Mouse (Mus musculus) E14TG2a.4 (cell line): ENCODE data around the gene Zcchc7.
"Not testable (repeated sequence)": the region's sequence is repeated elsewhere in the genome, so short reads cannot be mapped to it uniquely, and the experiment has no call there.

Source experiments
- H3K27me3 ChIP-seq: 2 replicates; pipeline ENCODE4 v1.6.1; 2014; ENCODE audit warnings: low read length, control low read depth; ENCODE audit not compliant: insufficient read depth
- H3K36me3 ChIP-seq: 2 replicates; pipeline ENCODE4 v1.6.1; 2014; ENCODE audit warnings: low read length, control low read depth; ENCODE audit not compliant: insufficient read depth
- H3K4me1 ChIP-seq: replicated peaks from 2 replicates; pipeline ENCODE4 v1.6.1; 2014; ENCODE audit warnings: low read depth, low read length, control low read depth
- H3K4me3 ChIP-seq: replicated peaks from 2 replicates; pipeline ENCODE4 v1.5.1; 2014; ENCODE audit warnings: mild to moderate bottlenecking, low read length
- H3K9me3 ChIP-seq: 2 replicates; pipeline ENCODE4 v1.6.1; 2014; ENCODE audit warnings: low read length, control low read depth
- CTCF ChIP-seq: conservative IDR thresholded peaks from 2 replicates; pipeline ENCODE4 v1.5.1; 2014; ENCODE audit warnings: low read length
- NANOG ChIP-seq: IDR thresholded peaks from 2 replicates; pipeline ENCODE4 v1.6.1; 2014; ENCODE audit warnings: borderline replicate concordance, low read length, mixed read lengths
- POU5F1 ChIP-seq: IDR thresholded peaks from 2 replicates; pipeline ENCODE4 v1.6.1; 2014; ENCODE audit warnings: low read length, borderline replicate concordance

Gene Zcchc7

DNA sequence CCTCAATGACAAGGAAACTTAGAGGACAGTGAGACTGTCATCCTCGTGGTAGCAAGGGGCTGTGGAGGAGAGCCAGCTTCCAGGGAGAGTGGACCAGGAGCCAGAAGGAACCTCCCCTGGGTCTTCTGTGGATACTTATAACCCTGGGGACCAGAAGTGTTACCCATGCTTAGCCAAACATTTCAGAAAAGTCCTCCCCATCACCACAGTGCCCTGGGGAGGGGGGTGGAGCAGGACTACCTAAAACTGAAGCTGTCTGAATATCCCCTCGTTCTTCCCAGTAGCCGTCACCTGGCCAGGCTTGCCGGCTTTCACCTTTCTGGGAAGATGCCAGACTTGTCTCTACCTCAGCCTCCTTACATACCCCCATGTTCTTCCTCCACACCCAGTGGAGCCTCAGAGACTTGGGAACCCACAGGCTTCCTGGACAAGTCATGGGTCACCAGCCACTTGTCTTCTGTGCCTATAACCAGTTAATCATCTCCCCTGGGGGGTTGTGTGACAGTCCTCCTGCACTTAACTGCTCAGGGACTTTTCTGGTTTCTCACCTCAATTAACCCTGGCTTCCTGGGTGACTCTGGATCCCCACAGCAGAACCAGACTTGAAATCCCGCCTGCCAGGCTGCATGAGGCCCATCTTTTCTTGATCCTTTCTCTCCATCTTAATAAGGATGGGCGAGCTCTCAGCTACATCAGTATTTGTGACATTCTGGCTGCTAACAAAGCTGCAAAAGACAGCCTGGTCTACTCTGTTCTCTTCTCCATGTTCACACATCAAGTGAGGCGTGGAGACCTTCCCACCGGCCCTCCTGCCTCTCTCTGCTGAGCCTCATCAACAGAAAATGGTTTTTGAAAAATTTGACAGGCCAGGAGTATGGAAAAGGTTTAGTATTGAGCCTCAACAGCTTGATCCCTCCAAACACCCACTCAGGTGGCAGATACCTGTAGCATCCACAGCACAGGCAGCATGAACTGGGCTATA is 183.0 kb downstream of the Zcchc7 start:
- Histone ChIP-seq H3K9me3 (no peaks in the 10 kb centered on the region), H3K36me3 (peaks cover 4% of the 10 kb centered on the region; the same call in 1 of the 2 replicates), H3K27me3 (0 out of 2 replicates have a peak, but pooled peaks cover 6% of the 10 kb centered on the region), H3K4me1 (peaks cover 11% of the 10 kb centered on the region), H3K4me3 (no peak overlapping the region)
- no peak for TF ChIP-seq POU5F1
- no peak for TF ChIP-seq NANOG
- no peak for TF ChIP-seq CTCF

DNA sequence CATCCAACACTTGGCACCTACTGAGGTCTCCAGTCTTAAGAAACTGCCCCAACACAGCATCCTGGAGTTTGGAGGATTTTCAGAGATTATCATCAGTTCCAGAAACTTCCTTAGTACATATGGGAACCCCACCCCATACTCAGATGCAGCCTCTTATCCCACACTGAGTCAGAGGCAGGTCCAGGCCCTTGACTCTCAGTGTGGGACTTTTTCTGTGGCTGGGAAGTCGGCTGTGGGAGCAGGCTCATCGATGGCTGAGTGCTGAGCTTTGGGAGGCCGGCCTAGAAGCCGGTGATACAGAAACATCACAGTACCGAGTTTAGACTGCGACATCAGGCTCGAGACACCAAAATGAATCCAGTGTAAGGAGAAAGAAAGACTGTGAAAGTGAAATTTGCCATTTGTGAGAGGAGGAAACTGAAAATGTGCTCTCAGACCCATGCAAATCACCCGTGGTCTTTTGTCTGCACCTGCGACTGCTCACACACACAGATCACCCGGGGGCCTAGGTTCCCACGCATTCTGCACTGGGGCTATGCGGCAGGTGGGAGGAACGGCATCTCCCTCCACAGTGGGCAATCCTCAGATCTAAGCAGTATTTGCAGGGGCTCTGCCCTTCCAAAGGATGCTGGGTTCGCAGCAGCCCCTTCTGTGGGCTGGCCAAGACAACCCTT is 184.0 kb downstream of the Zcchc7 start:
- no peaks in the 10 kb centered on the region for H3K9me3 ChIP-seq
- H3K27me3 ChIP-seq: 0 out of 2 replicates have a peak, but pooled peaks cover 6% of the 10 kb centered on the region
- TF ChIP-seq POU5F1 (no peak), NANOG (no peak), CTCF (no peak)
- H3K4me1 ChIP-seq: peaks cover 19% of the 10 kb centered on the region
- H3K36me3 ChIP-seq: no peaks in the 10 kb centered on the region
- H3K4me3 ChIP-seq: no peak overlapping the region

DNA sequence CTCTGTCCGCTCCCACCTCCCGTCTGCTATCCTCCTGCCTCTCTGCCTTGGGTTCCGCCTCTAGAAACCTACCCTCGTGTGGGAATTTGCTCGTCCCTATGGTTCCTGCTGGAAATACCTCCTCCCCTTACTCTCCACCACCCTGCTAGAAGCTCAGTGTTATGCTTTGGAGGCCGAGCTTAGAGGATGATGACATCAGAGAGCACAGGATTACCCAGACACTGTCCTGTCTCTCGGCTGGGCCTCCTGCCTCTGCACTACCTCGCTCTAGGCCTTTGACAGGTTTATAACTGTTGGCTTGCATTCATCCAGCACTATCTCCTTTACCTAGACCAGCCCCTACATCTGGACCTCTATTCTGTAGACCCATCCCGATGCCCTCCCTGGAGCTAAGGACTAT is 184.6 kb downstream of the Zcchc7 start:
- H3K36me3 ChIP-seq: no peaks in the 10 kb centered on the region
- no peak overlapping the region for H3K4me3 ChIP-seq
- no peaks in the 10 kb centered on the region for H3K9me3 ChIP-seq
- TF ChIP-seq CTCF (no peak), NANOG (no peak), POU5F1 (no peak)
- peaks cover 25% of the 10 kb centered on the region for H3K4me1 ChIP-seq
- H3K27me3 ChIP-seq: 0 out of 2 replicates have a peak, but pooled peaks cover 6% of the 10 kb centered on the region

DNA sequence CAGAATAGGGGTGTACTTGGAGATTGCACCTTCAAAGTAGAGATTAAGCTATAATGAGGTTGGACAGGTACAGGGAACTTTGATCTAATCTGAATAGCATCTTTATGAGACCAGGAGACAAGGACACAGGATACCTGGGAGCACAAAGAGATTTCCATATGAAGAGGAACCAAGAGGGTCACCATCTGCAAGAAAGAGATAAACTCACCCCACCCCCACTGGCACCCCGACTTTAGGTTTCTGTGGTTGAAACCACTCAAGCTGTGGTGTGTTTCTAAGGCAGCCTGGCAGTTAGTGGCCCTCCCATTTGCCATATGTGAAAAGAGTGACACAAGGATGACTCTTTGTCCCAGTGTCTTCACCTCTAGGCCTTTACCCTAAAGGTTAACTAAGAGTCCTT is 186.6 kb downstream of the Zcchc7 start:
- TF ChIP-seq POU5F1 (no peak), NANOG (no peak), CTCF (no peak)
- H3K27me3 ChIP-seq: 0 out of 2 replicates have a peak, but pooled peaks cover 6% of the 10 kb centered on the region
- H3K4me3 ChIP-seq: no peak overlapping the region
- peaks cover 37% of the 10 kb centered on the region for H3K4me1 ChIP-seq
- no peaks in the 10 kb centered on the region for H3K9me3 ChIP-seq
- H3K36me3 ChIP-seq: no peaks in the 10 kb centered on the region

DNA sequence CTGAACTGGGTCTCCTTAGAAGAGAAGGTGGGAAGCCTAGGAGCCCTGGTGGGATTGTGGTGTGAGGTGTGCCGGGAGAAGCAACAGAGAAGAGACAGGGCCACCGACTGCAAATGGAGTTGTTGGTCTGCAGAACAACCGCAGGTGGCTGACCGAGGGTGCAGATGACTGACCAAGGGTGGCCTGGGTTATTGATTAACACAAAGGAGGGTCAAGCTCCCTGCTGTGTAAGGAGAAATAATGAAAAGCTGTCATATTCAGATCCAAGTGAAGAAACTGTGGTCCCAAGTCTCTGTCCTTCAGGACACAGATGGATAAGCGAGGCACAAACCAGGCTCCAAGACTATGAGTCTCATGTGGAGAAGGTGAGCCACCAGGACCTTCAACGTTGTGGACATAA is 187.8 kb downstream of the Zcchc7 start:
- Histone ChIP-seq H3K27me3 (0 out of 2 replicates have a peak, but pooled peaks cover 3% of the 10 kb centered on the region), H3K36me3 (no peaks in the 10 kb centered on the region), H3K4me1 (peaks cover 49% of the 10 kb centered on the region), H3K4me3 (no peak overlapping the region), H3K9me3 (no peaks in the 10 kb centered on the region)
- TF ChIP-seq POU5F1 (no peak), NANOG (no peak), CTCF (no peak)

DNA sequence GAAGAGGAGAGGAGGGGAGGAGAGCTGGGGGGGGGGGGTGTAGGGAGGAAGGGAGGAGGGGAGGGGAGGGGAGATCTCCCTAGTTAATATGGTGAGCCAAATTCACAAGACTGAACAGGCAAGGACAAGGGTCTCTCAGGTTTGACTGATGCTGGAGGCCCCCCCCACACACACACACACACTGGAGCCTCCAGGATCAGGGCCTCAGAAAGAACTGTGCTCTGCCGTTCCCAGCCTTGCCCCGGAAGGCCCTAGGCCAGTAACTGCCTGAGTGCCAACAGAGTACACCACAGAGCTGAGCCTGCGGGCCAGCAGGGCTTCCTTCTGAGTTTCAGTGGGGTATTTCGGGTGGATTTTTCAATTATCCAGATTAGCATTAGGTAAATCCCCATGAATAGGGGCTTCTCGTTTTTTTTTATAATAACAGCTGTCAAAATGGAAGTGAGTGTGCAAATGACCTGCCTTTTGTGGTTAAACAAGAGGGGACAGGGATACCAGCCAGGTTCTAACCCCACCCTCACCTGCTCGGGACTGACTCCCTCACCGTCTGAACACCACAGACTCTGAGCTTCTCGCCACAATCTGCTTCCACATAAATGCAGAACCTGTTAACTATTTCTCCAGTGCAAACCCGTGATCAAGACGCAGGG is 188.9 kb downstream of the Zcchc7 start:
- TF ChIP-seq NANOG: no peak
- no peak for TF ChIP-seq CTCF
- no peak for TF ChIP-seq POU5F1
- Histone ChIP-seq H3K27me3 (no peaks in the 10 kb centered on the region), H3K4me3 (no peak overlapping the region), H3K4me1 (peaks cover 60% of the 10 kb centered on the region), H3K9me3 (no peaks in the 10 kb centered on the region), H3K36me3 (no peaks in the 10 kb centered on the region)

DNA sequence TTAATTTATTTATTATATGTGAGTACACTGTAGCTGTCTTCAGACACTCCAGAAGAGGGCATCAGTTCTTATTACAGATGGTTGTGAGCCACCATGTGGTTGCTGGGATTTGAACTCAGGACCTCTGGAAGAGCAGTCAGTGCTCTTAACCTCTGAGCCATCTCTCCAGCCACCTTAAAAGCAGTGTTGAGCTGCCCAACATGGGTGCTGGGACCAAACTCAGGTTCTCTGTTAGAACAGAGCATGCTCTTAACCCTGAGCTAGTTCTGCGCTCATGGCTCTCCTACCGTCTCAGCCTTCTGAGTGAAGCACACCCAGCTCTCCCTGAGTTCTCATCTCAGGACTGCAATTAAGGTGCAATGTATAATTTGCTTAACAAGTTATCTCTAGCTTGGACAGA is 190.4 kb downstream of the Zcchc7 start:
- not testable (repeated sequence) for H3K36me3 ChIP-seq, H3K27me3 ChIP-seq, H3K9me3 ChIP-seq, H3K4me3 ChIP-seq
- peaks cover 68% of the 10 kb centered on the region for H3K4me1 ChIP-seq

DNA sequence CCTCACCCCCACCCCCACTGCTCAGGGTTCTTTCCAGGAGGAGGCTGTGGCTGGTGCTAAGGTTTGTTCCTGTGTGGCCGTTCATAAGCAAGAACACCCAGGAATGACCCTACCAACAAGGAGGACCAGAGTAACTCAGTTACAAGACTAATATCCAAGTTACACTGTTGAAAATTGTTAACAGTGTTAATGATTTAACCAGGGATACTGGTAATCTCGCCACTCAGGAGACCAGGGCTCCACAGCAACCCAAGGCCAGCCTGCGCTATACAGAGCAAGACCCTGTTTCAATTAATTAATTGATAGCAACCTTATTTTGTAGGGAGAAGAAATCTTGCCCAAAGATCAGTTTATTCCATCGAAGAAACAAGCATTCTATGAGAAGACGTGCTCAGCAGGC is 191.8 kb downstream of the Zcchc7 start:
- Histone ChIP-seq H3K27me3 (no peaks in the 10 kb centered on the region), H3K36me3 (no peaks in the 10 kb centered on the region), H3K4me1 (peaks cover 66% of the 10 kb centered on the region), H3K9me3 (peaks cover 6% of the 10 kb centered on the region; the same call in 1 of the 2 replicates), H3K4me3 (no peak overlapping the region)
- TF ChIP-seq POU5F1 (no peak), NANOG (no peak), CTCF (no peak)
